Mouse (Mus musculus): ENCODE results near the gene Ptk7.

DNA sequence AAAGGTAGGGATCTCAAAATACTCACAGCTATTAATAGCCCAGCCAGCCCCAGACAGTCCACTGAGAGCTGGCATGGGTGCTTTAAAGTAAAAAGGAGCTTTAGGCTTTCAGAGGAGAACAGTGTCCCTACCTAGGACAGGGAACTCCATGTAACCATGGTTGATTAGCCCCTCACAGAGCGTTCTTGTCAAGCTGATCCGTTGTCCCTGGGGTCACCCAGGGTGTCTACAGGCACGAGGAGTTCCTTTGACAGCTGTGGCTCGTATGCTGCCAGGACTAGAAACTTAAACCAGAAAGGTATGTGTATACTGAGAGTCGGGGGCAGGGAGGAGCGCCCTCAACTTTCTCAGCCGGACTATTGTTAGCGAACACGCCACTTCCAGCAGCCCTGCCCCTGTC is 49.6 kb upstream of the Ptk7 start:
- no peak for TF ChIP-seq CTCF (IDR thresholded peaks at IDR 0.05; ENCODE audit: borderline replicate concordance, insufficient read depth, low read depth, low read length)
- no peak for TF ChIP-seq POLR2A (IDR thresholded peaks at IDR 0.05; ENCODE audit: borderline replicate concordance, insufficient read depth, low read length)
